Mouse (Mus musculus) fibroblast of lung, adult 2 months (primary cell): ENCODE data around the gene Hmga1.

Source experiments
- DNase-seq: peaks from one replicate; pipeline ENCODE4 v3.0.0-alpha.2; 2011; ENCODE audit warnings: low read depth

Hmga1 gene

GRCm38 (mm10) chr17:27560926-27561480 is 4.7 kb downstream of the Hmga1 start:
- DNase-seq, result no peak

DNA sequence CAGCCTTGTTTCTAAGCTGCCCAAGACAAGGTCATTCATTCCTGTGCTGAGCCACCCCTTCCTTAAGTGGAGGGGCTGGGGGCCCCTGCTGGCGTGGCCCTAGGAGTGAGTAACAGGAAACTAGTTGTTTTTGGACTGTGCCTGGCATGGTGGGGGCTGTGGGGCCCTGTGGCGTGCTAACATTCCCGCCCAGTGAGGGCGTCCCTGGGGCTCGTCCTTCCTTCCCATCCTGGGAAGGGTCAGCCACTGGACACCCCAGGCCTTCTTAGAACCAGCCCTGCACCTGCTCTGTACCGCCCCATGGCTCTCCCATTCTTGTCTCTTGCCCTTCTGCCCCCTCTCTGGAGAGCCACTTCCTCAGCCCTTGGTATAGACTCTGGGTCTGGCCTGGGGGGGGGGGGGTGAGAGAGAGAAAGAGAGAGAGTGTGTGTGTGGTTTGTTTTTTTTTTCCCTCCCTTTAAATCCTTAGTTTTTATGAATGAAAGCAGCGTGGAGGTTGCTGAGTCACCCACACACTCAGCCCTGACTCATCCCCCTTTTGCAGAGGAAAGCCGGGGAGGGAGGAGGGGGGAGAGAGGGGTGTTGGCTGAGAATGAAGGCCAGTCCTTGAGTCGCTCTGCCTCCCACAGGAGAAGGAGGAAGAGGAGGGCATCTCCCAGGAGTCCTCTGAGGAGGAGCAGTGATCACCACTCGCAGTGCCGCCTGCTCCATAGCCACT is 5.7 kb downstream of the Hmga1 start:
- peak; percentile 88 for DNase-seq

DNA sequence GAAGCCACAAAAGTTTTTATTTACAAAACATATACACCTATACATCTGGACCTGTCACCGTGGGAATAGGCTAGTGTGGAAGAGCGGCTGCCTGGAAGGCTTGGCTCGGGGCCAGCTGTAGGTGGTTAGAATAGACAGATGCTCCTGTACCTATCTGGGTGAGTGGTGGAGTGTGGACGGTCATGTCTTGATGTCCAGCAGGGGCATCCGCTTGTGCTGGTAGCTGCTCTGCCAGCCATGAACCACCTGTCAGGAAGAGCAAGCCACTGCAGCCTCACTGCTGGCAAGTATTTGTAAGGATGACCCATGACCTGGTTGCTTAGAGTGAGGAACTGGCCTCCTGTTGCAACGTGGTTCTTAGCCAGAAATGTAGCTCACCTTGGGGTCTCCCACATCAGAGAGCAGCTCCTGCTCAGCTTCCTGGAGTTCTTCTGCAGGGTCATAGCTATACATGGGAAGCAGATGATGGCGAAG is 7.5 kb downstream of the Hmga1 start:
- no peak for DNase-seq

DNA sequence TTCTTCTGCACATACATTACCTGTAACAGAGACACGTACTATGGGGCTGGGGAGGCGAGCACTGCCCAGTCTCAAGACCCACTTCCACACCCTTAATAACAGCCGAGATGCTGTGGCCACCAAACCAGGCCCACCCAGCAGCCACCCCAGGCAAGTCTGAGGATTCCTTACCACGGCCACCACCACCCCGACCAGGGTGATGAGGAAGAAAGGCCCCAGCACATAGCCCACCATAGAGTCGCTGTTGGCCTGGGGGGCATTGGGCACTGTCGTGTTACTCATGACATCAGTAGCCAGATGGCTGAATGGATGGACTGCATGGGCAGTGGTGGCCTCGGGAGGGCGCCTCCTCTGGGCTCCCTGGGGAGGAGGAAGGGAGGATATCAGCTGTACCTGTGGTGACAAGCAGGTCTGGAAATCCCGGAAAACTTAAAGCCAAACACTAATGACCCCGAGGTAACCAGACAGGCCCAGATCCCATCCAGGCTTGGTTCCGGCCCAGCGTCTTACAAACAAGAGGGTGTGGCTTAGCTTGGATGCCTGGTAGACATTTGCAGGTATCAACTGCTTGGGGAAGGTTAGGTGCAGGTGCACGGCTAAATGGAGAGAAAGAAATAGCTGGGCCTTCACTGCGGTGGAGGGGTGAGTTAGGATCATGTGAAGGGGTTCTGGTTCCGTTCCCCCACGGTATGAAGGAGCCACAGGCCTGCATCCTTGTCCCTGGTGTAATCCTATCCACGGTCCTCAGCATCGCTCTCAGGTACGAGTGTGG is 8.3 kb downstream of the Hmga1 start:
- DNase-seq, result no peak

DNA sequence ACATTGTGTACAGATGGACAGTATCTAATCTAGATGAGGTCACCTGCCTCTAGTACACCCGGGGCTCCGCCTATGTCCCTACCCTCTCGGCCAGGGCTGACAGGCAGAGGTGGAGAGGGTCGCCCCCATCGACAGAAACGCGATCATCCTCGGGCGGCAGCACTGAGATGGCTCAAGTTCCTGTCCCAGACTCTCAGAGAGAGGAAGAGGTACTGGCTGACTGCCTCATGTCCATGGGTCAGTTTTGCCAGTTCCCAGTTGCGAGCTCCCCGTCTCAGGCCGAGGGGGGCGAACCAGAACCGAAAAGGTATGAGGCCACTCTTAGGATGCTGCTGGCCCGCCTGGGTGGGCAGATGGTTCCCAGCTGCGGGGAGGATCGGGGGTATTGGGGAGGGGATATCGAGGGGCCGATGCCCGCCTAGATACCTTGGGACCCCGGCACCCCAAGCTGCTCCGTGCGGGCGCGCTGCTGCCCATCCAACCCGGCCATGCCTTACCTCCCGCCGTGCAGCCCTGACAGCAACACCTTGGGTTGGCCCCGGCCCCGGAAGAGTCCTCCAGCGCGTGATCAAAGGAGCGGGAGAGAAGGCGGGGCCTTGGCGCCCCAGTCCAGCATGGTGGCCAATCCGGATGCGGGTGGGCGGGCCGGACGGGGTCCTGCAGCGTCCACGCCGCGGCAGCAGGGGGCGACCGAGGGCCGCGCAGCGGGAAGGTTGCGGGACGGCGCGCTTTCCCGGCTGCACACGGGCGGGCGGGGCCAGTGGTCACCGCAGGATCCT is 9.1 kb downstream of the Hmga1 start, which contains the start of gene AI413582:
TSS of gene AI413582 (minus strand) at position 594 of the 779 bp plus-strand sequence.
- DNase-seq, result no peak

DNA sequence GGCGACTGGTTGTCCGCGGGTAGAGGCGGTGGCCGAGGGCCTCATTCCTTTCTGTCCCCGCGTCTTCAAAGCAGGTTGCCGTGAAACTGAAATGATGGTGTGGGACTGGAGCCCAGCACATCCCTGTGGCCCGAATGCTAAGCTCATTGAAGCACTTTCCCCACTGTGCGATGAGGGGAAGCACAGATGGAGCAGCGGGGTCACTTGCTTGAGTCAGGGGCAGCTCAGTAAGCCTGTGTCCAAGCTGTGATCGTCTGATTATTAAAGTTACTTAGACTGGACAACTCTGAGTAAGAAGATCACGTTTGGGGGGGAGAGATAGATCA is 9.6 kb downstream of the Hmga1 start:
- no peak for DNase-seq

- no peak for DNase-seq
Observed at GRCm38 (mm10) chr17:27568228-27568627, 11.9 kb downstream of the Hmga1 start.

DNA sequence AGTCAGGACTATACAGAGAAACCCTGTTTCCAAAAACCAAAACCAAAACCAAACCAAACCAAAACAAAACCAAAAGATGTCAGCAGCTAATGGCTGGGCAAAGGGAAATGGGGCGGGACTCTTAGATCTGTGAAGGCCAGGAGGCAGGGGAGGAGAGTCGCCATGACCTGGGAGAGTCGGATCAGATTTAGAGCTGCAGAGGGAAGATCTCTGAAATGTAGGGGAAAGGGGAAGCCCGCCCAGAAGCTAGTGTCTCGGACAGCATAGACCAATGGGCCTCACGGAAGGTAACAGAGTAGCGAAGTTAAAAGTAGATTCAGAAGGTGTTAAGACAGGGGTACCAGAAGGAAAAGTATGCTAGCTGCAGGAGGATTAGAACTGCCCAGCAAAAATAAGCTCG is 15.0 kb downstream of the Hmga1 start:
- no peak for DNase-seq

DNA sequence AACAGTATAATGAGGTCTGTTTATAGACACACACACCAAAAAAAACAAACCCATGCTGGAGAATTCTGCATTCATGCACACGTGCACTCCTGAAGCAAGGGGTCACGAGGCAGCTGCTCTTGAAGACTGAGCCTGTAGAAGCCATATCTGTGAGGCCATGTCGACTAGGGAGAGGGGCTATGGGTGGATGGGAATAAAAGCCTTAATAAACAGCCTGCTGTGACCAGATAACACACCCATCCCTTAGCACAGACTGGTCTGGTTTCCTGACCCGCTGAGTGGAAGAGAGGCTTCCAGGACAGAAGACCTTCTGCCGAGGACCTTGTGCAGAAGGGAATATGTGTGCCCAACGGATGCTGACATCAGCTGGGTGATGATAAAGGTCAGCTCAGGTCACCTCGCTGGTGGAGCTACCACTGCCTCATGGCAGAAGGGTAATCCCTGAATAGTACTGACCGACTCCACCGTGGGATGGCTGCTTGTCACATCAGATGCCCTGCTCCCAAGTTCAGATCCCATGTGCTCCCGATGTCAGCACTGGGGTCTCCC is 17.5 kb downstream of the Hmga1 start:
- DNase-seq, result no peak

DNA sequence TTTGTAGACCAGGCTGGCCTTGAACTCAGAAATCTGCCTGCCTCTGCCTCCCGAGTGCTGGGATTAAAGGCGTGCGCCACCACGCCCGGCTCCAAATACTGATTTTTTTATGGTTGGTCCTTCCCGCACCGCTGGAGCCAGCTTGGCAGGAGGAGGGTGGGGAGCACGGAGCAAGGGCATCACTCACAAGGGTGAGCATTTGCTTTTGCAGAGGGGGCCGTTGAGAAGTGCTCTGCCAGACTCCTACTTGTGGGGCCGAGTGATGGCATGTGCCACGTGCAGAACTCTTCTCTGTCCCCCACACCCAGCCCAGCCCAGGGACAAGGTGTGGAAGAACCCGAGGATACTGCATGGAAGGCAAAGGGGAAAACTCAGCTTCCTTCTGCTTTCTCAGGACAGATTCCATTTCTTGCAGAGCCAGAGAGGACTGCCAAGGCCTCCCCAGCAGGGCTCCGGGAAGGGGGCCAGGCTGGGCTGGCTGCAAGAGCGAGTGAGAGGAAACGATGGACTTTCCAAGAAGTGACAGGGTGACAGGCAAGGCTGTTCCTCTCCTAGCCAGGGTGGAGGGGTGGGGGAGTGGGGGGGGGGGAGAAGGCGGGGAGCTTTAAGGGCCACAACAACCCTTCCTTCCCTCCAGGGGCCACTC is 18.3 kb downstream of the Hmga1 start:
- no peak for DNase-seq

- DNase-seq, result no peak
Observed at GRCm38 (mm10) chr17:27575116-27575776, 18.9 kb downstream of the Hmga1 start.

DNA sequence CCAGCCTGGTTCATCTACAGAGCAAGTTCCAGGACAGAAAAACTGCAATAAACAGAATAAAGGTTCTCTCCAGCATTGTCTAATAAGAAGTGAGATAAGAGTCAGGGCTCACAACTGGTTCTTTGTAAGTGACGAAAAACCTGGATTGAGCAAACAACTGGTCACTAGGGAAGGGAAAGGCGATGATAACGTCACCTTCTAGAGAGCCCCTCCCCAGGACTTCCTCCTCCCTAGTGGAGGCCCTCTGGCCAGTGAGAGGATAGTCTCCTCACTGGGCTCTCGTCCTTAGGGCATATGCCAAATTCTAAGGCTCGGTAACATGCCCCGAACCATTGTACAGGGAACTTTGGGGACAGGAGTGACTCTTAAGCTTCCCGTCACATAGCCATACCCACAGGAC is 19.8 kb downstream of the Hmga1 start:
- no peak for DNase-seq

- no peak for DNase-seq
Observed at GRCm38 (mm10) chr17:27577468-27577867, 21.2 kb downstream of the Hmga1 start.

GRCm38 (mm10) chr17:27578487-27578886 is 22.2 kb downstream of the Hmga1 start:
- no peak for DNase-seq

DNA sequence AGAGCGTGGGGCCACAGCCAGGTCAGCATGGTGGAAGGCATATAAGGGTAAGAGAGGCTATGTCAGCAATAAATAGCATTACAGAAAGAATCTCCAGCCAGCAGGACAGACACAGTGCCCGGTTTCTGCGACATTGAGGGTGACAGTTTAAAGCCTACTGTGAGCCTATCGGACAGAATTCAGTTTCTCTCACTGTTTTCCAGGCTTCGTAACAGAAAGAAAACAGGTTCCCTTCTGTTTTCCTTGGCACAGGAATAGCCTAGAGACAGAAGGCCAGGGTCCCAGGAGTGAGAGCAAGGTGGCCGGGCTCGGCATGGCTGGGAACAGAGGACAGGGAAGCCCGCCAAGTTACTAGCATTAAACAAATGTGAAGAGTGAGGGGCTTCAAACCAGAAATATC is 23.5 kb downstream of the Hmga1 start:
- no peak for DNase-seq

DNA sequence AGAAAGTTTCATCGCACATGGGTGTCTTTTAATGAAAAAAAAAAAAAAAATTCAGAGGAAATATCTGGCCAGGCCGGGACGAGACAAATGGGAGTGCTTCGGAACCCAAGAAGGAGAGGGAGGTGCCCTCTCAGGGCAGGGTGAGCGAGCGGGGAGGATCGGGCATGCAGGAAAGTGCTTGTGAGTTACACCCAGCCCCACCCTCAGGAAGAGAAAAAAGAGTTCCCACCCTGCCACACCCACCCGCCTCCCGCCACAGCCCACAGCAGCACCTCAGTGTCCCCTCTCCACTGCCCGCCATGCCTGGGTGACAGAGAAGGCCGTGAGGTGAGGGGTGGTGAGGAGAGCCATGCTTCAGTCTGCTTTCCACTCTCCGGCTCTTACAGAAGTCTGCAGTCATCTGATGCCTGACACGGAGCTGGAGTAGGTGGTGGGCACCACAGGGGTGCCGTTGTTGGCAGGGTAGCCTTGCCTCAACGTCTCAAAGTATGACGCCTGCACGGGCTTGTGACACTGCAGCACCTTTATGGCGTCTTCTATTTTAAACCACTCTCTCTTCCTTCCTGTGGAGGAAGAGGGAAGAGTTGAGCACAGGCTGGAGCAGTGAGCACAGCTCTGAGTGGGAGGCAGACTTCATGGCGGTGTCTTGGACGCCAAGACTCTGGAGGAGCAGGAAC is 24.2 kb downstream of the Hmga1 start:
- DNase-seq, result no peak

DNA sequence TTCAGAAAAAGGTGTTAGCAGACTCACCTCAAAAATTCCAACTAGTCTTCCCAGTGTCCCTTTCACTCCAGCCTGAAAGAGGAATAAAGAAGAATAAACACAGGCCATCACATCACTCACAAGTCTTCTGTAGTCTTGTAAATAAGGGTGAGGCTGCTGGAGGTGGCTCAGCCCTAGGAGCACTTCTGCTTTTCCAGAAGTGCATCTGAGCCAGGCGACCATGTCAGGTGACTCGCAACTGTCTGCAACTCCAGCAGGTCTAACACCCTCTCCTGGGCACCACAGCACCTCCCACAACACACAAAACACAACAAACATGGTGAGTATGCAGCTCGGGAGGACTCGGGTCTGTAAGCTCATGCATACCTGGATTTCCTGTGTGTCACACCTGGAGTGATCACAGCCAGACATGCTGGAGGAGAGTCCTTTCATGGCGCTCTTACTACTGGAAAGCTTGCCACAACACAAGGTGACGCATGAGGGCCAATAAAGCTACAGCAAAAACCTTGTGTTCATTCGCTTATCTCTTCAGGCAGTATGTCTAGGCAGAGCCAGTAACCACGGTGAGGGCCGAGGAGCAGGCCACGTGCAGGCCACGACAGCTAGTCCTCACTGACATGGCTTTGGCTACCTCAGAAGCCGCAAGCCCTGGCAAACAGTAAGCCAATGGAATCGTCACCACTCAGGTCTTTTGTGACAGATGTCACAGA is 27.0 kb downstream of the Hmga1 start:
- DNase-seq, result no peak

DNA sequence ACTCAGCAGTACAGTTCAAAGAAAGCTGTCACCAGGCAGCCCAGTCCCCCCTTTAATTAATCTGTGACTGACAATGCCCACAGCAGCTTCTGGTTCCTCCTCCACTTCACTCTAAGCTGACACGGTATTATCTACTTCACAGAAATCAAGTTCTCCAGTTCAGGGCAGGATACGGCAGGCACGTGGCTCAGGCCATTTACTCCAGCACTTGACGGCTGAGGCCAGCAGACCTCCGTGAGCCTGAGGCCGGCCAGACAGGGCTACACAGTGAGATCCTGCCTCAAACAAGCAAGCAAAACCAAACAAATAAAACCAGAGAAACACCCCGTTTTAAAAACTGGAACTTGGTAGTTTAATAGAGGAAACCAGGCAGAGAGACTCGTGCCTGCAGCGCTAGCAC is 30.4 kb downstream of the Hmga1 start:
- DNase-seq, result no peak

DNA sequence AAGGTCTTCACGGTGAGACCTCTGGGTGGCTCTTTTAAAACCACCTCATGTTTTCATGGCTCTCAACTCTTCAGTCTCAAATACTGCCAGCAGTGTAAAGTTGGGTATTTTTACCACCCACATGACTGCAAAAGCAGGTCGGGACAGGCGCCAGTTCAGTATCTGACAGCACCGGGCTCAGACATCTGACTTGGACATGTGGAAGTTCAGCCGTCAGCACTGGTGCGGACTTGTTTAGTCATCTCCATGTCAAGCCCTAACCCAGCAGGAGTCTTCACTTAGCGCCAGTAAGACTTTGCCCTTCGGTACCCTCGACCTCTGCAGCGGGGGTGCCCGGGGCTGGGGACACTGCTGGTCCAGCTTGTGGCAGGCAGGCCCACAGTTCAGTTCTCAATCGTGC is 31.0 kb downstream of the Hmga1 start:
- DNase-seq, result no peak

DNA sequence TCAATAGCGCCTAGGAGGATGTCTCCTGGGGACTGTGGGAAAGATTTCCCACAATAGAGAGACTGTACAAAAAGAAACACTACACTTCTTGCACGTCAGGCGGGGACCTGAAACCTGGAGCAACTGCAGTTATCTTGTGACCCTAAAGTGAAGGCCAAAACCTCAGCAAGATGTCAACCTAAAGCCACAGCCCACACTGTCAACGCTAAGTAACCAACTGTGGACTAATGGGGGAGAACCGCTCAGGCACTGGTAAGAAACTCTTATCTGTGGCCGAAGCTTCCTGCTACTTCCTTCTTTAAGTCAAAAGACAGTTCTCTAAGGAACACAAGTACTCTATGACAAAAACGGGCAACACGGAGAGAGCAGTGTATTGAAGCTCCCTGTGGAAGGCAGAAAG is 31.9 kb downstream of the Hmga1 start:
- DNase-seq, result no peak
